Mouse (Mus musculus) heart, embryonic 10.5 days (tissue): ENCODE measurements around the gene Smim4. TPM values are rescaled to one million over a fixed set of nuclear protein-coding genes. Genes with fewer than 3 reads are reported as not detected.

Experiments used
- DNase-seq: peaks from one replicate; pipeline ENCODE4 v3.0.0-alpha.2; 2017; ENCODE audit warnings: low spot score
- H3K27ac ChIP-seq: fragments of 300-500 bp; sonication (generic); 2 replicates; pipeline ENCODE4 v1.5.1; 2016; ENCODE audit warnings: mild to moderate bottlenecking
- H3K27me3 ChIP-seq: fragments of 300-500 bp; sonication (generic); 2 replicates; pipeline ENCODE4 v1.6.1; 2016; ENCODE audit warnings: mild to moderate bottlenecking; ENCODE audit not compliant: poor library complexity, insufficient read depth, severe bottlenecking
- H3K36me3 ChIP-seq: fragments of 300-500 bp; sonication (generic); 2 replicates; pipeline ENCODE4 v1.6.1; 2016; ENCODE audit warnings: mild to moderate bottlenecking, moderate library complexity
- H3K4me1 ChIP-seq: fragments of 300-500 bp; sonication (generic); 2 replicates; pipeline ENCODE4 v1.6.1; 2016; ENCODE audit warnings: mild to moderate bottlenecking
- H3K4me3 ChIP-seq: fragments of 300-500 bp; sonication (generic); 2 replicates; pipeline ENCODE4 v1.5.1; 2016; ENCODE audit warnings: mild to moderate bottlenecking, moderate library complexity
- H3K9me3 ChIP-seq: fragments of 300-500 bp; sonication (generic); 2 replicates; pipeline ENCODE4 v1.6.1; 2016; ENCODE audit warnings: mild to moderate bottlenecking, moderate library complexity
- WGBS: fragments of 180-500 bp; shearing (Covaris S2); methylation state at CpG from one replicate; pipeline ENCODE4 v1.1.7; 2016; 5-methylcytosine and 5-hydroxymethylcytosine counted together
- polyA plus RNA-seq: library from polyadenylated mRNA; unstranded; fragments of >200 nt; fragmentation: Nextera tagmentation; extraction: Ambion mirVana; gene quantifications from 2 replicates; pipeline ENCODE4 v1.2.1, GENCODE M21; 2016

Gene Smim4
- polyA plus RNA-seq, 1 experiment from 2014 or later = 73.3 TPM

- WGBS = 85% methylated on average over 3 of the region's 3 CpGs
- no peak overlapping the region for H3K27ac ChIP-seq
- no peaks in the 10 kb centered on the region; the same call in 1 of the 2 replicates for H3K9me3 ChIP-seq
- H3K4me3 ChIP-seq = no peak overlapping the region
- H3K4me1 ChIP-seq = no peaks in the 10 kb centered on the region
- peak; percentile 83 for DNase-seq
- H3K27me3 ChIP-seq = no peaks in the 10 kb centered on the region
- H3K36me3 ChIP-seq = peaks cover 73% of the 10 kb centered on the region
Measured at GRCm38 (mm10) chr14:31079313-31080028, 49.3 kb downstream of the Smim4 start.

GRCm38 (mm10) chr14:31078597-31079208, 50.1 kb downstream of the Smim4 start:
- H3K4me3 ChIP-seq = no peak overlapping the region
- no peaks in the 10 kb centered on the region; the same call in 1 of the 2 replicates for H3K9me3 ChIP-seq
- no peaks in the 10 kb centered on the region for H3K4me1 ChIP-seq
- H3K27me3 ChIP-seq = no peaks in the 10 kb centered on the region
- no peak for DNase-seq
- peak overlapping the region; percentile 56; the same call in 1 of the 2 replicates for H3K27ac ChIP-seq
- peaks cover 81% of the 10 kb centered on the region for H3K36me3 ChIP-seq
- WGBS = 89% methylated on average over 3 of the region's 3 CpGs

GRCm38 (mm10) chr14:31069086-31069733, 59.5 kb downstream of the Smim4 start:
- no peaks in the 10 kb centered on the region for H3K4me1 ChIP-seq
- H3K27me3 ChIP-seq = no peaks in the 10 kb centered on the region
- peaks cover 88% of the 10 kb centered on the region for H3K36me3 ChIP-seq
- H3K4me3 ChIP-seq = no peak overlapping the region
- no peak for DNase-seq
- H3K27ac ChIP-seq = no peak overlapping the region
- WGBS = 95% methylated on average over 4 of the region's 4 CpGs
- no peaks in the 10 kb centered on the region for H3K9me3 ChIP-seq

- no peak overlapping the region for H3K4me3 ChIP-seq
- peaks cover 87% of the 10 kb centered on the region for H3K36me3 ChIP-seq
- WGBS = 62% methylated on average over 1 of the region's 1 CpGs
- H3K27me3 ChIP-seq = no peaks in the 10 kb centered on the region
- no peak for DNase-seq
- H3K27ac ChIP-seq = no peak overlapping the region
- no peaks in the 10 kb centered on the region for H3K4me1 ChIP-seq
- H3K9me3 ChIP-seq = no peaks in the 10 kb centered on the region
Measured at GRCm38 (mm10) chr14:31062277-31062676, 66.5 kb downstream of the Smim4 start.

GRCm38 (mm10) chr14:31045817-31046216, 82.9 kb downstream of the Smim4 start:
- H3K4me1 ChIP-seq = no peaks in the 10 kb centered on the region
- peak; percentile 86 for DNase-seq
- peaks cover 94% of the 10 kb centered on the region for H3K36me3 ChIP-seq
- WGBS = 86% methylated on average over 1 of the region's 1 CpGs
- no peaks in the 10 kb centered on the region for H3K9me3 ChIP-seq
- H3K27ac ChIP-seq = no peak overlapping the region
- no peak overlapping the region for H3K4me3 ChIP-seq
- no peaks in the 10 kb centered on the region for H3K27me3 ChIP-seq

- Histone ChIP-seq H3K36me3 (peaks cover 94% of the 10 kb centered on the region), H3K9me3 (no peaks in the 10 kb centered on the region), H3K4me3 (no peak overlapping the region), H3K27me3 (no peaks in the 10 kb centered on the region), H3K4me1 (no peaks in the 10 kb centered on the region), H3K27ac (no peak overlapping the region; the same call in 1 of the 2 replicates)
- no peak for DNase-seq
- 86% methylated on average over 5 of the region's 5 CpGs for WGBS
Measured at GRCm38 (mm10) chr14:31045296-31045695, 83.5 kb downstream of the Smim4 start.

Other genes starting within 250 kb of the Smim4 start
- gene Mustn1, start 249.8 kb downstream of the Smim4 start, polyA plus RNA-seq = 0.90 and 0.99 TPM in 2 replicates
- 0.40 TPM in 1 of 2 replicates, not detected in the other for gene Itih4, start 242.5 kb downstream of the Smim4 start, polyA plus RNA-seq
- gene Itih3, start 205.2 kb downstream of the Smim4 start, polyA plus RNA-seq = 0.64 and 5.0 TPM in 2 replicates
- gene Itih1, start 185.7 kb downstream of the Smim4 start, polyA plus RNA-seq = 0.16 and 2.1 TPM in 2 replicates
- gene Nek4, start 177.6 kb downstream of the Smim4 start, polyA plus RNA-seq = 7.3 and 13.4 TPM in 2 replicates
- gene Glt8d1, start 127.6 kb downstream of the Smim4 start, polyA plus RNA-seq = 41.2 and 46.7 TPM in 2 replicates
- gene Spcs1, start 127.3 kb downstream of the Smim4 start, polyA plus RNA-seq = 290 and 338 TPM in 2 replicates
- 121 and 132 TPM in 2 replicates for gene Pbrm1, start 109.8 kb downstream of the Smim4 start, polyA plus RNA-seq
- gene Gnl3, start 109.8 kb downstream of the Smim4 start, polyA plus RNA-seq = 85.5 and 133 TPM in 2 replicates
- 422 and 507 TPM in 2 replicates for gene Nt5dc2, start 2.1 kb upstream of the Smim4 start, polyA plus RNA-seq
- gene Stab1, start 39.7 kb upstream of the Smim4 start, polyA plus RNA-seq = 28.9 and 30.2 TPM in 2 replicates
- gene Tnnc1, start 79.4 kb upstream of the Smim4 start, polyA plus RNA-seq = 1,899 and 2,942 TPM in 2 replicates
- 457 and 500 TPM in 2 replicates for gene Nisch, start 88.0 kb upstream of the Smim4 start, polyA plus RNA-seq
- gene Sema3g, start 88.9 kb upstream of the Smim4 start, polyA plus RNA-seq = 0.47 and 0.54 TPM in 2 replicates
- gene Phf7, start 122.4 kb upstream of the Smim4 start, polyA plus RNA-seq = 8.4 and 11.8 TPM in 2 replicates
- gene Bap1, start 122.5 kb upstream of the Smim4 start, polyA plus RNA-seq = 76.2 and 80.7 TPM in 2 replicates
- 1.6 and 2.8 TPM in 2 replicates for gene Dnah1, start 194.9 kb upstream of the Smim4 start, polyA plus RNA-seq
- gene Capn7, start 207.7 kb upstream of the Smim4 start, polyA plus RNA-seq = 37.1 and 40.8 TPM in 2 replicates